Mouse (Mus musculus): ENCODE results near the gene Tldc1. TPM values are rescaled to one million over a fixed set of nuclear protein-coding genes. Genes with fewer than 3 reads are reported as not detected.
A peak's percentile ranks its signal among the peaks of the same experiment; 100 is the strongest.

The Tldc1 gene
- polyA plus RNA-seq (2011; ENCODE audit: insufficient read length, low read depth, missing spikeins), result 10.1 TPM in 2 replicates

DNA sequence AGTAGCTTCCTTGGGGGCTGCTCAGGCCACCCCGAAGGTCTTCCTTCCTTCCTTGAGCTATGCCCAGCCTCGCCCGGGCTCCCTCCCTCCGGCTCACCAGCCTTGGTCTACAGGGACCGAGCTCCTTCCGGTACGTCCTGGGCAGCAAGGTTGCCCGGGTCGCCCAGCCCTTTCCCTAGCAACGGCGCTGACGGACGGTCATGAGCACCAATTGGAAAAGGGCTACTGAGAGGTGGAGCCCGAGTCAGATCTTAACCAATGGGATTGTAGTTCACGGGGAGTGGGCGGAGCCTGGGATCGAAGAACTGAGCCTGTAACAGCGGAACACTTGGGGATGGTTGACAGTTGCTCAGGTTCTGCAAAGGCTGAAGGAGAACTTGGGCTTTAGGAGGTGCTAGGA lies at the start of gene Tldc1:
Gene Tldc1, minus strand, starts transcription at position 154 of the 400 bp plus-strand sequence.
- peak; percentile 80 for TF ChIP-seq POLR2A (IDR thresholded peaks at IDR 0.05; ENCODE audit: low read depth, low read length)
- TF ChIP-seq CTCF (IDR thresholded peaks at IDR 0.05; ENCODE audit: borderline replicate concordance, insufficient read depth, low read length), result no peak

DNA sequence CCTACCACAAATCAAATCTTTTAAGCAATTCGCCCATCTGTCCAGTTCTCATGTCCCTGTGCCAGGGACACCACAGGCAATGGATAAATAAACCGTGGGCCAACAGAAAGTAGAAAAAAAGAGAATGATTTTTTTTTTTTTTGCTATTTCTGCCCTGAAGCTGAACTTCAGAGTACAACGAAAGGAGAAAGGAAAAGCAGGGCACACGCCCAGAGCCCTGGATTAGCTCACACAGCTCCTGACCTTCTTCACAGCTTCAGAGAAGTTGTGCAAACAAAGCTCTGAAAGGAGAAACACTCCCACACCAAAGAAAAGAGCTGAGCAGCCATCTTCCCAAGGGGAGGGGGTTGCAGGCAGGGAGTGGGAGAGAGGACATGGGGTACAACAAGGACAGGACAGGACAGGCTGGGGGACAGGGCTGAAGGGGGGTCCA lies 49.5 kb upstream of the Tldc1 start:
- H3K27ac ChIP-seq (ENCODE audit: insufficient read depth, low read length), result no peak overlapping the region
- TF ChIP-seq POLR2A (IDR thresholded peaks at IDR 0.05; ENCODE audit: low read depth, low read length) (no peak), CTCF (IDR thresholded peaks at IDR 0.05; ENCODE audit: borderline replicate concordance, insufficient read depth, low read length) (no peak)
- H3K4me1 ChIP-seq (ENCODE audit: control insufficient read depth, insufficient read depth, low read length), result peaks cover 13% of the 10 kb centered on the region; the same call in 1 of the 2 replicates

More for the DNA sequence above, at the start of gene Tldc1:
- H3K27ac ChIP-seq (ENCODE audit: insufficient read depth, low read length), result peak within 1 kb of the TSS; percentile 22
- 0 out of 2 replicates have a peak, but pooled peaks cover 2% of the 10 kb centered on the region for H3K4me1 ChIP-seq (ENCODE audit: control insufficient read depth, insufficient read depth, low read length)
- H3K4me3 ChIP-seq (ENCODE audit: insufficient read depth, low read length), result peak within 1 kb of the TSS; percentile 64

DNA sequence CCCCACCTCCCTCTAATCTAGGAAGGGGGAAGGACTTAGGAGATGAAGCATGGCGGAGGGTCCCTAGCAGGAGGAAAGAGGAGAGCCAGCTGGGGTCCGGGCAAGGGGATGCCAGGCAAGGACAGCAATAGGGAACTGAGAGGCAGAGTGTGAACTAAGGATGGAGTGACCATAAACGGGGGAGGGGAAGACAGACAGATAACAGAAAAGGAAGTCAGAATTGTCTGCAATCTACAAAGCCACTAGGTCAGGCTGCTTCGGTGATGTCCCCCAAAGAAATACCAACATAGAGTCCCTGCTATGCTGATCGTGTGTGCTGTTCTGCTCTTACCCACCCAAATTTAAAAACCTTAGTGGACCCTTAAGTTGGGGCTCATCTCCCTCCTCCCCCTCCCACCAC lies 48.8 kb upstream of the Tldc1 start:
- TF ChIP-seq POLR2A (IDR thresholded peaks at IDR 0.05; ENCODE audit: low read depth, low read length) (no peak), CTCF (IDR thresholded peaks at IDR 0.05; ENCODE audit: borderline replicate concordance, insufficient read depth, low read length) (no peak)
- Histone ChIP-seq H3K27ac (ENCODE audit: insufficient read depth, low read length) (no peak overlapping the region), H3K4me3 (ENCODE audit: insufficient read depth, low read length) (no peak overlapping the region), H3K4me1 (ENCODE audit: control insufficient read depth, insufficient read depth, low read length) (peaks cover 7% of the 10 kb centered on the region; the same call in 1 of the 2 replicates)

More for the DNA sequence above, 49.5 kb upstream of the Tldc1 start:
- H3K4me3 ChIP-seq (ENCODE audit: insufficient read depth, low read length), result no peak overlapping the region

DNA sequence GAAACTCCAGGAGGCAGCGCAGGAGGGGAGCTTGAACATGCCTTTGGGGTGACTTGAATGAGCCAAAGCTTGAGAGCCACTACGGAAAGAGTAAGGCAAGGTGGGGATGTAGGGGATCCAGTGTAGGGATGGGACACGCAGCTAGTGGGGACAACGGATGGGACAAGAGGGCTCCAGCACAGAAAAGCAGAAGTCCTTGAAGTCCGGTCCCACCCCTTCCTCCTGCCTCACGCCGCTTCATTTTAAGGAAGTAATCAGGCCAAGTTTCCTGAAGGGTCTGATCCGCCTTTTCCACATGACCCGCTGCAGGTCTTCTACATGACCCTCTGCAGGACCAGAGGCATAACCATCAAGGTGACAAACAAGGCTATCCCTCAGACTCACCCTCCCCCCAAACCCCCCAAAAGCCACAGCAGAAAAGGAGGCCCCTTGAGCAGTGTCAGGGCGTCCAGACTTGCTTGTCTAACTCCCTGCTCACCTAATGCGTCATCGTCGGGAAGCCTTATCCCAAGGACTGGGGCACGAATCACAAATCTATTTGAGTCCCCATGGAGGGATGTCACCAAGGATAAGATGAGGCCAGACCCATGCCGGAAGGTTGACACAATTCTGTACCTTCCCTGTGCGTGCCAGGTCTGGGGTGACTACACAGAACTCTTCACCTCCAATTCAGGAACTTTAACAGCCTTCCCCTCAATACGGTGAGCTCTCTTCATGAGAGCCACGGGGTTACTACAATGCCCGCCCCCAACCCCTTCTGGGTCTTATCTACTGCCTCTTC lies 47.9 kb upstream of the Tldc1 start:
- no peaks in the 10 kb centered on the region for H3K4me1 ChIP-seq (ENCODE audit: control insufficient read depth, insufficient read depth, low read length)
- no peak overlapping the region for H3K4me3 ChIP-seq (ENCODE audit: insufficient read depth, low read length)
- no peak for TF ChIP-seq POLR2A (IDR thresholded peaks at IDR 0.05; ENCODE audit: low read depth, low read length)
- TF ChIP-seq CTCF (IDR thresholded peaks at IDR 0.05; ENCODE audit: borderline replicate concordance, insufficient read depth, low read length), result no peak
- no peak overlapping the region for H3K27ac ChIP-seq (ENCODE audit: insufficient read depth, low read length)

DNA sequence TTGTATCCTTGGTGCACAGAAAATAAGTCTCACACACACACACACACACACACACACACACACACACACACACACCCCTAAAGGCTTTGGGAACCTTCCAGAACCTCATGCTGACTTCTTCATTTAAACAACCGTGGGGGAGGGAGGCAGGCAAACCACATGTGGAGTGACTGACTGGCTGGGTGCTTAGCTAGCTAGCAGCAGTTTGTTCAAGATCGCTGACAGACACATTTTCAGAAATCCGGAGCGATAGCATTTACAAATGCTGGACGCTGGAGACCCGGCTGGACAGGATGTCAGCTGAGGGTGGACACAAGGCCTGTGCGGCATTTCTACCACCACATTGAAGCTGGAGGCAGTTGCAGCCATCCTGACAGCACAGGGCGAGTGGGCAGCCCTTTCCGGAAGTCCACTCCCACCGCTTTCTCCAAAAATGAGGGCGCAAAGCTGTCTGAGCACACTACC lies 46.6 kb upstream of the Tldc1 start:
- Histone ChIP-seq H3K27ac (ENCODE audit: insufficient read depth, low read length) (no peak overlapping the region), H3K4me3 (ENCODE audit: insufficient read depth, low read length) (no peak overlapping the region), H3K4me1 (ENCODE audit: control insufficient read depth, insufficient read depth, low read length) (no peaks in the 10 kb centered on the region)
- TF ChIP-seq POLR2A (IDR thresholded peaks at IDR 0.05; ENCODE audit: low read depth, low read length) (no peak), CTCF (IDR thresholded peaks at IDR 0.05; ENCODE audit: borderline replicate concordance, insufficient read depth, low read length) (no peak)

DNA sequence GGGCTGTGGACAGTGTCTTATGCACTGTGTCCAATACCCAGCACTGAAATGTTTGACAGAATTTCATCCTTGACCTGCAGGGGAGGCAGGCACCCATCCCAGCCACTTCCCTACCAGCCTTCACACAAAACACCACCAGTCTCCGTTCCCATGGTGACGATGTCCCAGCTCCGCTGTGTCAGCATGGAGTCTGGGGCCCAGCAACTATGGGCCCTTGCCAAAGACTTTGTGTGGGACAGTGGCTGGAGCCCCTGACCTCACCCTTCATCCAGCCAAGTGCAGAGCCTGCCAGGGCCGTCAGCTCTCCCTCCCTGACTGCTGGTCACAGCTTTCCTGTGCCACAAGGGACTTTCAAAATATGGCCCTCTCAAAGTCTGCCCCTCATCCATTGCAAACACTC lies 45.9 kb upstream of the Tldc1 start:
- H3K4me3 ChIP-seq (ENCODE audit: insufficient read depth, low read length), result no peak overlapping the region
- no peak overlapping the region for H3K27ac ChIP-seq (ENCODE audit: insufficient read depth, low read length)
- TF ChIP-seq POLR2A (IDR thresholded peaks at IDR 0.05; ENCODE audit: low read depth, low read length), result no peak
- TF ChIP-seq CTCF (IDR thresholded peaks at IDR 0.05; ENCODE audit: borderline replicate concordance, insufficient read depth, low read length), result no peak
- no peaks in the 10 kb centered on the region for H3K4me1 ChIP-seq (ENCODE audit: control insufficient read depth, insufficient read depth, low read length)

DNA sequence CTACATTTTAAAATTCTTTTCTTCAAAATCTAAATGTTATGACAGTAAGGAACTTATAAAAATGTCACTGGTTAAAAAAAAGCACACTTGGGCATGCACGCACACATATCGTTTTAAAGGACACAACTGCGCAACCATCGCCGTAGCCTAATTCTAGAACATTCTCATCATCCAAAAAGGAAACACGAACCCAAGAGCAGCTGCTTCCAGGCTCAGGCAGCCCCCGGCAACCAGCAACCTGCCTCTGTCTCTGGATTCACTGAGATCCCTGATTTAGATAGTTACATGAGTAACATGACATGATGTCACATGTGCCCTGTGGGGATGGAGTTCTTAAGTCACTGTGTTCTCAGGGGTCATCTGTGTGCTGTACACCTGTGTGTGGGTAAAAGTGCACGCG lies 45.1 kb upstream of the Tldc1 start:
- Histone ChIP-seq H3K4me3 (ENCODE audit: insufficient read depth, low read length) (no peak overlapping the region), H3K4me1 (ENCODE audit: control insufficient read depth, insufficient read depth, low read length) (no peaks in the 10 kb centered on the region), H3K27ac (ENCODE audit: insufficient read depth, low read length) (no peak overlapping the region)
- no peak for TF ChIP-seq POLR2A (IDR thresholded peaks at IDR 0.05; ENCODE audit: low read depth, low read length)
- TF ChIP-seq CTCF (IDR thresholded peaks at IDR 0.05; ENCODE audit: borderline replicate concordance, insufficient read depth, low read length), result no peak

DNA sequence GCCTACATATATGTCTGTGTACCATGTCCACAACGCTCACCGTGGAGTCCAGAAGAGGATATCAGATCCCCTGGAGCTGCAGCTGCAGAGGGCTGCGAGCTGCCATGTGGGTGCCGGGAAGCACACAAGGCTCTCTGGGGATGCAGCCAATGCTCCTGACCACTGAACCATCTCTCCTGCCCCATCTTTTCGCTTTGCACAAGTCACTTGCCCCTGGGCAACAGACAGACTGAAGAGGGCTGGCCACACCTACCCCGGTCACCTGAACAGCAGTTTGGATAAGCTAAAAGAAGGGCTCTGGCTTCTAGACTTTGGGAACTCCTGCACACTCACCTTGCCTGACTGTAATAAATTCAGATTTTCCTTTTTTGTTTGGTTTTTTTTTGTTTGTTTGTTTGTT lies 43.5 kb upstream of the Tldc1 start:
- Histone ChIP-seq H3K4me1 (ENCODE audit: control insufficient read depth, insufficient read depth, low read length) (no peaks in the 10 kb centered on the region), H3K27ac (ENCODE audit: insufficient read depth, low read length) (no peak overlapping the region), H3K4me3 (ENCODE audit: insufficient read depth, low read length) (no peak overlapping the region)
- TF ChIP-seq POLR2A (IDR thresholded peaks at IDR 0.05; ENCODE audit: low read depth, low read length), result no peak
- TF ChIP-seq CTCF (IDR thresholded peaks at IDR 0.05; ENCODE audit: borderline replicate concordance, insufficient read depth, low read length), result no peak

DNA sequence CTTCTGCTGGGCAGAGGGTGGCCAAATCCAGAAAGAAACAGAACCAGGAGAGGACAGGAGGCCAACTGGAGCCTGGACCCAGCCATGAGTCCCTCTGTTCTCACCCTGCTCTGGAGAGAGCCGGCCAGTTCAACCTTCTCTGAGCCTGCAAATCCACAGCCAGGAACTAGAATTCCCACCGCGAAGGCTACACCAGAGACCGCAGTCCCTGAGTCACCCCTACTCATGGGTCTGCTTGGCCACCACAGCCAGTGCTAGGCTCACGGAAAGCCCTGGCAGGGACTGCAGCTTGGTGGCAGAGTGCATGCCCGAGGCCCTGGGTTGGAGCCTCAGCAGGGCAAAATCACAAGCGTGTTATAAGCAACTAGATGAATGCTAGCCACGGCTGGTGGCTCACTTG lies 41.8 kb upstream of the Tldc1 start:
- Histone ChIP-seq H3K27ac (ENCODE audit: insufficient read depth, low read length) (no peak overlapping the region), H3K4me1 (ENCODE audit: control insufficient read depth, insufficient read depth, low read length) (no peaks in the 10 kb centered on the region), H3K4me3 (ENCODE audit: insufficient read depth, low read length) (no peak overlapping the region)
- TF ChIP-seq POLR2A (IDR thresholded peaks at IDR 0.05; ENCODE audit: low read depth, low read length) (no peak), CTCF (IDR thresholded peaks at IDR 0.05; ENCODE audit: borderline replicate concordance, insufficient read depth, low read length) (no peak)

DNA sequence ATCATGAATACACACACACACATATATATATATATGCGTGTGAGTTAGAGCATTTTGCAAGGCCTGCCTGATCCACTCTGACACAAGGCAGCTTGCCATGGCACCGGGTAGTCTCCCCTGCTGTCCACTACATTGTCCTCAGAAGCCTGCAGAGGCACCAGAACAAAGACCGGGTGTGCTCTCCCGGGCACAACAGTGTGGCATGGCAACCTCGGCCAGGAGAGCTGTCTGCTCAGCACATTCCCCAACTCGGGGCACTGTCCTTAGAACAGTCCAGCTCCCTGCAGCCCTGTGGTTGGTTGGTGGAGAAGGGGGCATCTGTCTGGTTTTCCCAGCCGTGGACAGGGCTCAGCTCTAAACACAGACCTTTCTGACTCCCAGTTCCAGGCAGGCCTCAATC lies 41.1 kb upstream of the Tldc1 start:
- Histone ChIP-seq H3K4me3 (ENCODE audit: insufficient read depth, low read length) (no peak overlapping the region), H3K27ac (ENCODE audit: insufficient read depth, low read length) (no peak overlapping the region), H3K4me1 (ENCODE audit: control insufficient read depth, insufficient read depth, low read length) (no peaks in the 10 kb centered on the region)
- TF ChIP-seq POLR2A (IDR thresholded peaks at IDR 0.05; ENCODE audit: low read depth, low read length) (no peak), CTCF (IDR thresholded peaks at IDR 0.05; ENCODE audit: borderline replicate concordance, insufficient read depth, low read length) (no peak)

All from embryonic fibroblast, embryonic 13.5 days (primary cell).